ENCODE assay signal across 19 mouse cellular contexts in genomic region chr8:79727900-79728299, GRCm38 (mm10). TPM values are rescaled to one million over a fixed set of nuclear protein-coding genes. Genes with fewer than 3 reads are reported as not detected.
DNase-seq lines count a peak whose midpoint lies in the region; ATAC-seq and TF ChIP-seq lines count a peak whose summit lies in the region.
"Had no signal": no experiment of that assay in that cellular context is flagged by ENCODE, and none has a peak within 500 bp of the region (broad histone marks: within the 10 kb centered on the region; RNA-seq: fewer than 3 reads in every experiment).

No protein-coding gene starts in this region.

- TF ChIP-seq CTCF in intestine, postnatal 0 days (IDR thresholded peaks at IDR 0.05; ENCODE audit: low read depth): peak; percentile 30
- 0 out of 2 replicates have a peak, but pooled peaks have one; percentile 18 for TF ChIP-seq CTCF in lung, postnatal 0 days (IDR thresholded peaks at IDR 0.05)

- peaks cover 18% of the 10 kb centered on the region for H3K36me3 ChIP-seq in intestine, postnatal 0 days (ENCODE audit: control insufficient read depth, insufficient read depth)
- H3K36me3 ChIP-seq in intestine, embryonic 16.5 days (ENCODE audit: control insufficient read depth, insufficient read depth, low read length): no peaks in the 10 kb centered on the region
- H3K36me3 ChIP-seq in lung, postnatal 0 days (ENCODE audit: insufficient read depth, low read length): no peaks in the 10 kb centered on the region

- no peak overlapping the region for H3K4me2 ChIP-seq in intestine, postnatal 0 days (replicated peaks; ENCODE audit: low read depth)
- no peak overlapping the region for H3K4me2 ChIP-seq in intestine, embryonic 16.5 days (ENCODE audit: low read depth, low read length)
- no peak overlapping the region for H3K4me2 ChIP-seq in lung, postnatal 0 days (replicated peaks; ENCODE audit: low read depth, low read length)
- H3K4me2 ChIP-seq: forebrain, embryonic 15.5 days; limb, embryonic 13.5 days; neural tube, embryonic 13.5 days had no signal

- WGBS in intestine, postnatal 0 days: 96% methylated on average over 1 of the region's 1 CpGs
- 100% methylated on average over 1 of the region's 1 CpGs for WGBS in intestine, embryonic 16.5 days
- WGBS in lung, postnatal 0 days: 96% methylated on average over 1 of the region's 1 CpGs

- no peak overlapping the region for H3K9ac ChIP-seq in intestine, postnatal 0 days (ENCODE audit: low read depth, low read length)
- no peak overlapping the region for H3K9ac ChIP-seq in intestine, embryonic 16.5 days (ENCODE audit: low read depth, low read length)
- H3K9ac ChIP-seq in lung, postnatal 0 days (replicated peaks; ENCODE audit: low read depth): no peak overlapping the region
- H3K9ac ChIP-seq: forebrain, embryonic 15.5 days; limb, embryonic 13.5 days; liver, embryonic 14.5 days; neural tube, embryonic 13.5 days had no signal

- H3K4me3 ChIP-seq in intestine, postnatal 0 days (ENCODE audit: low read depth, low read length): no peak overlapping the region
- no peak overlapping the region for H3K4me3 ChIP-seq in intestine, embryonic 16.5 days (ENCODE audit: low read length)
- H3K4me3 ChIP-seq in lung, postnatal 0 days (ENCODE audit: low read depth, low read length): no peak overlapping the region
- H3K4me3 ChIP-seq: embryonic facial prominence, embryonic 10.5 days; forebrain, embryonic 15.5 days; limb, embryonic 13.5 days; midbrain, embryonic 10.5 days; neural tube, embryonic 13.5 days had no signal

- no peak overlapping the region for H3K27ac ChIP-seq in intestine, postnatal 0 days (ENCODE audit: low read depth, low read length)
- no peak overlapping the region for H3K27ac ChIP-seq in intestine, embryonic 16.5 days (ENCODE audit: low read length)
- H3K27ac ChIP-seq in lung, postnatal 0 days (ENCODE audit: low read length): no peak overlapping the region
- H3K27ac ChIP-seq: embryonic facial prominence, embryonic 10.5 days; forebrain, embryonic 15.5 days; limb, embryonic 13.5 days; liver, embryonic 14.5 days; midbrain, embryonic 10.5 days; neural tube, embryonic 13.5 days had no signal

- TF ChIP-seq EP300 in lung, postnatal 0 days (IDR thresholded peaks at IDR 0.05): no peak

- DNase-seq in lung, postnatal 0 days (ENCODE audit: low spot score): no peak
- DNase-seq in lung, postnatal 10 days: no peak
- DNase-seq in 416B (ENCODE audit: low read depth): peak; percentile 29
- peak; percentile 30 for DNase-seq in NIH3T3 (ENCODE audit: low read depth)
- DNase-seq: cerebellum, adult 2 months; gastrocnemius, postnatal 25 days; kidney, adult 8-10 months; kidney, postnatal 36 days; right cerebral cortex, postnatal 25 days had no signal

- H3K9me3 ChIP-seq in intestine, postnatal 0 days (ENCODE audit: control insufficient read depth): no peaks in the 10 kb centered on the region
- H3K9me3 ChIP-seq in intestine, embryonic 16.5 days (ENCODE audit: control insufficient read depth, low read length): no peaks in the 10 kb centered on the region
- H3K9me3 ChIP-seq in lung, postnatal 0 days (ENCODE audit: low read length): no peaks in the 10 kb centered on the region
- H3K9me3 ChIP-seq: embryonic facial prominence, embryonic 10.5 days; forebrain, embryonic 15.5 days; limb, embryonic 13.5 days; midbrain, embryonic 10.5 days; neural tube, embryonic 13.5 days had no signal

- H3K27me3 ChIP-seq in intestine, postnatal 0 days (replicated peaks; ENCODE audit: control insufficient read depth, insufficient read depth, low read length): no peaks in the 10 kb centered on the region
- H3K27me3 ChIP-seq in intestine, embryonic 16.5 days (replicated peaks; ENCODE audit: control insufficient read depth, insufficient read depth, low read length): no peaks in the 10 kb centered on the region
- no peaks in the 10 kb centered on the region for H3K27me3 ChIP-seq in lung, postnatal 0 days (replicated peaks; ENCODE audit: insufficient read depth, low read length)
- H3K27me3 ChIP-seq: forebrain, embryonic 15.5 days; limb, embryonic 13.5 days; neural tube, embryonic 13.5 days had no signal

- H3K4me1 ChIP-seq in intestine, postnatal 0 days (replicated peaks; ENCODE audit: control insufficient read depth, insufficient read depth, low read length): no peaks in the 10 kb centered on the region
- no peaks in the 10 kb centered on the region for H3K4me1 ChIP-seq in intestine, embryonic 16.5 days (ENCODE audit: control insufficient read depth, insufficient read depth, low read length)
- no peaks in the 10 kb centered on the region; the same call in 1 of the 2 replicates for H3K4me1 ChIP-seq in lung, postnatal 0 days (ENCODE audit: insufficient read depth, low read depth, low read length)
- H3K4me1 ChIP-seq: embryonic facial prominence, embryonic 10.5 days; forebrain, embryonic 15.5 days; midbrain, embryonic 10.5 days; neural tube, embryonic 13.5 days had no signal

- no peak for ATAC-seq in intestine, postnatal 0 days
- no peak for ATAC-seq in intestine, embryonic 16.5 days
- no peak for ATAC-seq in lung, postnatal 0 days
- no peak for ATAC-seq in megakaryocyte progenitor cell, adult 5-6 weeks (replicated peaks; ENCODE audit: poor library complexity)
- ATAC-seq: CD4-positive, CD25-positive, alpha-beta regulatory T cell, adult 4 months; forebrain, embryonic 15.5 days had no signal

RNA-seq across cellular contexts. Expression of gene Anapc10, which starts 16.3 kb away (rescaled TPM):
- polyA plus RNA-seq in intestine, postnatal 0 days (2015; fragmentation: Nextera tagmentation; extraction: Ambion mirVana): 26.5 and 26.6 TPM in 2 replicates
- polyA plus RNA-seq in intestine, embryonic 16.5 days (2015; fragmentation: Nextera tagmentation; extraction: Ambion mirVana): 24.4 and 27.5 TPM in 2 replicates
- polyA plus RNA-seq in lung, postnatal 0 days (2015; fragmentation: Nextera tagmentation; extraction: Ambion mirVana): 29.4 and 33.7 TPM in 2 replicates
- total RNA-seq in megakaryocyte progenitor cell, adult 5-6 weeks (2015): 27.1 and 29.3 TPM in 2 replicates
- 8.7 and 11.8 TPM in 2 replicates for total RNA-seq in megakaryocyte progenitor cell, adult 5-6 weeks (2017)

RNA-seq across cellular contexts. Expression of gene Abce1, which starts 16.4 kb away (rescaled TPM):
- polyA plus RNA-seq in intestine, postnatal 0 days (2015; fragmentation: Nextera tagmentation; extraction: Ambion mirVana): 23.9 and 25.3 TPM in 2 replicates
- 82.7 and 87.0 TPM in 2 replicates for polyA plus RNA-seq in intestine, embryonic 16.5 days (2015; fragmentation: Nextera tagmentation; extraction: Ambion mirVana)
- 26.5 and 31.1 TPM in 2 replicates for polyA plus RNA-seq in lung, postnatal 0 days (2015; fragmentation: Nextera tagmentation; extraction: Ambion mirVana)
- 228 and 231 TPM in 2 replicates for total RNA-seq in megakaryocyte progenitor cell, adult 5-6 weeks (2015)
- 233 and 244 TPM in 2 replicates for total RNA-seq in megakaryocyte progenitor cell, adult 5-6 weeks (2017)

Comparison
In these comparisons a context has a peak if more than half of its experiments do, and no peak if none do; other contexts are left out.
1. DNase-seq: peak in 416B (single experiment) and NIH3T3 (single experiment); none in lung, postnatal 0 days (single experiment) and lung, postnatal 10 days (single experiment).